In the genomic region with DNA sequence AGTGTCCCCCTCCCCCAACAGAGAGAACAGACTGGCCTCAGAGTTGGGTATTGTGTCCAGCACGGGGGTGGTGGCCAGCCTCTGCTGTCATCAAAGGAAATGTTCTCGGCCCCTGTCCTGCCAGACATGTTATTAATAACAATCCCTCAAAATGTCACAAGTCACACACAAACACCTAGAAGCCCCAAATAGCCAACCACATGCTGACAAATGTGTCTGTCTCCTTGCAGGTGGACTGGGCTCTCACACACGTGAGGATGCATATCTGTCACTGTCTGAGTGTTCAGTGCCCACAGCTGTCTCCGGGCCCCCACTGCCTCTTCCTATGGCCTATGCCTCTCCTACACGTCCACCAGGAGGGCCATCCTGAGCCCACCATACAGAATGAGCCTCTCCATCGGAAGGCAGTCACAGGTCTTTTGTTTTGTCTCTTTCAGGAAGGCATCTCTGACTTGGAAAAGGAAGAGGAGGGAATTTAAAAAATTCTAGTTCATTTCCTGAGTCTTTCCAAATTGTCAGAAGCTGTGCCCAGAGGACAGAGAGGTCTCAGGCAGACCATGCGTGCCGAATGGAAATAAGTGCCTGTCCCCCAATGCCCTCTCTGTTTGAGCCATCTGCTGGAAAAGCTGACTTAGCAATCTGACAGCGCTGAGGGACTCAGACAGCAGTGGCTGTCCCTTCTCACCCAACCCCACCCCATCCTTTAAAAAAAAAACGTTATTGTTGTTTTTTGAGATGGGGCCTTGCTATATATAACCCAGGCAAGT, we compare ENCODE assay signal across 13 mouse cellular contexts. TPM values are rescaled to one million over a fixed set of nuclear protein-coding genes. Genes with fewer than 3 reads are reported as not detected.
DNase-seq lines count a peak whose midpoint lies in the region; ATAC-seq lines count a peak whose summit lies in the region.
"Had no signal": no experiment of that assay in that cellular context is flagged by ENCODE, and none has a peak within 500 bp of the region (broad histone marks: within the 10 kb centered on the region; RNA-seq: fewer than 3 reads in every experiment).

No protein-coding gene starts in this region.

- intact Hi-C loops in heart, postnatal 25 days (cut with DNase I) = loop anchor here (1.0 to 5.0 kb wide), 2 partner anchors 28 to 157 kb away; no protein-coding TSS in a partner anchor

- H3K9ac ChIP-seq in hindbrain, embryonic 11.5 days (ENCODE audit: low read depth, low read length) = no peak overlapping the region
- H3K9ac ChIP-seq: liver, postnatal 0 days had no signal

- WGBS in hindbrain, embryonic 10.5 days = 37% methylated on average over 10 of the region's 10 CpGs
- WGBS in hindbrain, embryonic 11.5 days = 40% methylated on average over 10 of the region's 10 CpGs

- H3K27me3 ChIP-seq in hindbrain, embryonic 10.5 days (ENCODE audit: insufficient read depth, poor library complexity, severe bottlenecking) = no peaks in the 10 kb centered on the region
- no peaks in the 10 kb centered on the region for H3K27me3 ChIP-seq in hindbrain, embryonic 11.5 days (ENCODE audit: control insufficient read depth, insufficient read depth, low read length)
- H3K27me3 ChIP-seq in megakaryocyte, embryonic 14.5 days (replicated peaks) = peaks cover 24% of the 10 kb centered on the region

- H3K4me2 ChIP-seq in hindbrain, embryonic 11.5 days (replicated peaks; ENCODE audit: low read depth, low read length) = no peak overlapping the region

- H3K9me3 ChIP-seq in hindbrain, embryonic 10.5 days = no peaks in the 10 kb centered on the region
- H3K9me3 ChIP-seq in hindbrain, embryonic 11.5 days (ENCODE audit: control insufficient read depth, low read length) = no peaks in the 10 kb centered on the region
- H3K9me3 ChIP-seq in megakaryocyte, embryonic 14.5 days = no peaks in the 10 kb centered on the region
- H3K9me3 ChIP-seq: G1E had no signal

- H3K27ac ChIP-seq in hindbrain, embryonic 10.5 days = peak overlapping the region; percentile 59
- H3K27ac ChIP-seq in hindbrain, embryonic 11.5 days (ENCODE audit: low read depth, low read length) = no peak overlapping the region

- no peak overlapping the region for H3K4me3 ChIP-seq in hindbrain, embryonic 10.5 days
- no peak overlapping the region for H3K4me3 ChIP-seq in hindbrain, embryonic 11.5 days (ENCODE audit: low read depth, low read length)
- peak overlapping the region; percentile 62 for H3K4me3 ChIP-seq in megakaryocyte, embryonic 14.5 days (replicated peaks)
- H3K4me3 ChIP-seq: erythroblast, embryonic 14.5 days had no signal

- ATAC-seq in hindbrain, embryonic 11.5 days (ENCODE audit: low FRiP score) = no peak; the same call in 1 of the 2 replicates
- no peak for ATAC-seq in megakaryocyte, adult 5-6 weeks (ENCODE audit: poor library complexity, severe bottlenecking)
- ATAC-seq: activated CD4-positive, CD25-positive, alpha-beta regulatory T cell, adult 4 months; intestine, postnatal 0 days; liver, postnatal 0 days had no signal

- no peaks in the 10 kb centered on the region for H3K36me3 ChIP-seq in hindbrain, embryonic 10.5 days
- no peaks in the 10 kb centered on the region for H3K36me3 ChIP-seq in hindbrain, embryonic 11.5 days (ENCODE audit: control insufficient read depth, insufficient read depth, low read length)
- H3K36me3 ChIP-seq in megakaryocyte, embryonic 14.5 days (replicated peaks; ENCODE audit: low read length) = no peaks in the 10 kb centered on the region

- peaks cover 27% of the 10 kb centered on the region for H3K4me1 ChIP-seq in hindbrain, embryonic 10.5 days (replicated peaks)
- 0 out of 2 replicates have a peak, but pooled peaks cover 2% of the 10 kb centered on the region for H3K4me1 ChIP-seq in hindbrain, embryonic 11.5 days (replicated peaks; ENCODE audit: control insufficient read depth, insufficient read depth, low read length)
- peaks cover 80% of the 10 kb centered on the region for H3K4me1 ChIP-seq in megakaryocyte, embryonic 14.5 days

- no peak for DNase-seq in hindbrain, embryonic 10.5 days (ENCODE audit: low spot score)
- DNase-seq in hindbrain, embryonic 11.5 days (ENCODE audit: low spot score) = no peak
- DNase-seq in heart, postnatal 25 days (ENCODE audit: low spot score) = peak; percentile 40
- DNase-seq in thymus, postnatal 4 days = no peak
- no peak for DNase-seq in adrenal gland, adult 18-20 months (ENCODE audit: low spot score in 2 of 2)
- DNase-seq: liver, postnatal 0 days; right cerebral cortex, postnatal 25 days had no signal

RNA-seq across cellular contexts. Expression of a gene that starts 30.9 kb away (rescaled TPM):
- 250 and 288 TPM in 2 replicates for polyA plus RNA-seq in hindbrain, embryonic 10.5 days (2016; fragmentation: Nextera tagmentation; extraction: Ambion mirVana)
- 235 and 238 TPM in 2 replicates for polyA plus RNA-seq in hindbrain, embryonic 11.5 days (2014; fragmentation: Nextera tagmentation; extraction: Ambion mirVana)
- 997 and 1,071 TPM in 2 replicates for polyA plus RNA-seq in megakaryocyte, embryonic 14.5 days (2012; ENCODE audit: insufficient read depth, low replicate concordance)
- 47.7 and 70.1 TPM in 2 replicates for total RNA-seq in megakaryocyte, adult 5-6 weeks (2015)
- total RNA-seq in megakaryocyte, adult 5-6 weeks (2017) = 69.9 and 71.9 TPM in 2 replicates
- total RNA-seq in heart, postnatal 25 days (2021) = 10 to 100 TPM; 76.2 to 76.4 TPM
- 100 to 1,000 TPM; 186 to 207 TPM for total RNA-seq in adrenal gland, adult 18-20 months (2021)

RNA-seq across cellular contexts. Expression of a gene that starts 56.1 kb away (rescaled TPM):
- polyA plus RNA-seq in hindbrain, embryonic 10.5 days (2016; fragmentation: Nextera tagmentation; extraction: Ambion mirVana) = 22.2 and 22.6 TPM in 2 replicates
- polyA plus RNA-seq in hindbrain, embryonic 11.5 days (2014; fragmentation: Nextera tagmentation; extraction: Ambion mirVana) = 32.6 and 33.8 TPM in 2 replicates
- 4.8 and 6.9 TPM in 2 replicates for polyA plus RNA-seq in megakaryocyte, embryonic 14.5 days (2012; ENCODE audit: insufficient read depth, low replicate concordance)
- total RNA-seq in megakaryocyte, adult 5-6 weeks (2015) = 22.9 and 32.9 TPM in 2 replicates
- 28.2 and 35.2 TPM in 2 replicates for total RNA-seq in megakaryocyte, adult 5-6 weeks (2017)
- 1 to 10 TPM; 2.6 to 2.8 TPM for total RNA-seq in heart, postnatal 25 days (2021)
- 10 to 100 TPM; 10.8 to 11.3 TPM for total RNA-seq in adrenal gland, adult 18-20 months (2021)
